Mouse (Mus musculus) lung, embryonic 15.5 days (tissue): ENCODE results near the gene Rnf103. TPM values are rescaled to one million over a fixed set of nuclear protein-coding genes. Genes with fewer than 3 reads are reported as not detected.

Source experiments
- ATAC-seq: fragments of 200-750 bp; cut with Nextera tagmentation; 2 replicates; pipeline ENCODE4 v1.8.0; 2017; ENCODE audit warnings: moderate number of reproducible peaks, borderline replicate concordance; ENCODE audit not compliant: low FRiP score, low TSS enrichment; ENCODE audit errors: extremely low read depth
- H3K27ac ChIP-seq: fragments of 300-500 bp; sonication (generic); 2 replicates; pipeline ENCODE4 v1.5.1; 2015; ENCODE audit warnings: moderate library complexity, mild to moderate bottlenecking, inconsistent platforms
- H3K27me3 ChIP-seq: fragments of 300-500 bp; sonication (generic); 2 replicates; pipeline ENCODE4 v1.6.1; 2015; ENCODE audit warnings: inconsistent platforms
- H3K36me3 ChIP-seq: fragments of 300-500 bp; sonication (generic); 2 replicates; pipeline ENCODE4 v1.6.1; 2015; ENCODE audit warnings: inconsistent platforms
- H3K4me1 ChIP-seq: fragments of 300-500 bp; sonication (generic); 2 replicates; pipeline ENCODE4 v1.6.1; 2015; ENCODE audit warnings: inconsistent platforms
- H3K4me2 ChIP-seq: fragments of 300-500 bp; sonication (generic); 2 replicates; pipeline ENCODE4 v1.6.1; 2015; ENCODE audit warnings: inconsistent platforms, mild to moderate bottlenecking, moderate library complexity
- H3K4me3 ChIP-seq: fragments of 300-500 bp; sonication (generic); 2 replicates; pipeline ENCODE4 v1.5.1; 2015; ENCODE audit warnings: mild to moderate bottlenecking, inconsistent platforms
- H3K9ac ChIP-seq: fragments of 300-500 bp; sonication (generic); 2 replicates; pipeline ENCODE4 v1.6.1; 2015; ENCODE audit warnings: inconsistent platforms
- H3K9me3 ChIP-seq: fragments of 300-500 bp; sonication (generic); 2 replicates; pipeline ENCODE4 v1.6.1; 2016; ENCODE audit warnings: inconsistent platforms
- WGBS: fragments of 180-500 bp; shearing (Covaris S2); methylation state at CpG from one replicate; pipeline ENCODE4 v1.1.7; 2015; 5-methylcytosine and 5-hydroxymethylcytosine counted together
- polyA plus RNA-seq: library from polyadenylated mRNA; unstranded; fragments of >200 nt; fragmentation: Nextera tagmentation; extraction: Ambion mirVana; gene quantifications from 2 replicates; pipeline ENCODE4 v1.2.1, GENCODE M21; 2015

The Rnf103 gene
- polyA plus RNA-seq, 1 experiment from 2014 or later: 15.7 TPM

GRCm38 (mm10) chr6:71555507-71555951, 61.8 kb downstream of the Rnf103 start:
- no peak for ATAC-seq
- Histone ChIP-seq H3K36me3 (peaks cover 9% of the 10 kb centered on the region), H3K4me2 (no peak overlapping the region), H3K27ac (no peak overlapping the region), H3K27me3 (no peaks in the 10 kb centered on the region), H3K4me3 (no peak overlapping the region), H3K4me1 (no peaks in the 10 kb centered on the region), H3K9me3 (no peaks in the 10 kb centered on the region), H3K9ac (no peak overlapping the region)
- 65% methylated on average over 2 of the region's 2 CpGs for WGBS

GRCm38 (mm10) chr6:71556826-71557225, 63.1 kb downstream of the Rnf103 start:
- H3K4me2 ChIP-seq: no peak overlapping the region
- H3K9ac ChIP-seq: no peak overlapping the region
- no peak overlapping the region for H3K4me3 ChIP-seq
- 92% methylated on average over 2 of the region's 2 CpGs for WGBS
- peaks cover 15% of the 10 kb centered on the region for H3K36me3 ChIP-seq
- H3K4me1 ChIP-seq: no peaks in the 10 kb centered on the region
- no peaks in the 10 kb centered on the region for H3K9me3 ChIP-seq
- no peak for ATAC-seq
- H3K27me3 ChIP-seq: no peaks in the 10 kb centered on the region
- no peak overlapping the region for H3K27ac ChIP-seq

Other genes starting within 250 kb of the Rnf103 start
- gene Krcc1, start 222.2 kb upstream of the Rnf103 start, polyA plus RNA-seq: 46.8 and 52.2 TPM in 2 replicates
- gene Smyd1, start 171.7 kb upstream of the Rnf103 start, polyA plus RNA-seq: 3.0 and 4.5 TPM in 2 replicates
- gene Cd8b1, start 171.1 kb upstream of the Rnf103 start, polyA plus RNA-seq: 0.18 and 1.6 TPM in 2 replicates
- 0.06 and 1.2 TPM in 2 replicates for gene Cd8a, start 120.5 kb upstream of the Rnf103 start, polyA plus RNA-seq
- 14.1 and 15.6 TPM in 2 replicates for gene Rmnd5a, start 53.3 kb upstream of the Rnf103 start, polyA plus RNA-seq
- 64.8 and 65.7 TPM in 2 replicates for gene Chmp3, start 49.9 kb downstream of the Rnf103 start, polyA plus RNA-seq
- 51.1 and 52.0 TPM in 2 replicates for gene Kdm3a, start 139.1 kb downstream of the Rnf103 start, polyA plus RNA-seq
- 17.4 and 18.1 TPM in 2 replicates for gene Reep1, start 213.7 kb downstream of the Rnf103 start, polyA plus RNA-seq